Mouse (Mus musculus): ENCODE results near the gene Hlcs.

GRCm38 (mm10) chr16:94253671-94254414, 59.5 kb downstream of the Hlcs start:
- TF ChIP-seq CTCF (IDR thresholded peaks at IDR 0.05; ENCODE audit: borderline replicate concordance, insufficient read depth, low read depth, low read length) (no peak), POLR2A (IDR thresholded peaks at IDR 0.05; ENCODE audit: borderline replicate concordance, insufficient read depth, low read length) (no peak)

Data from cerebellum, adult 2 months (tissue).